Mouse (Mus musculus): ENCODE data around the gene Tmem251. TPM values are rescaled to one million over a fixed set of nuclear protein-coding genes. Genes with fewer than 3 reads are reported as not detected.

Gene Tmem251
- polyA plus RNA-seq, 1 experiment, result 1.8 TPM

- no peak for TF ChIP-seq POLR2A (IDR thresholded peaks at IDR 0.05; ENCODE audit: low read depth, low read length)
- no peak for TF ChIP-seq CTCF (IDR thresholded peaks at IDR 0.05; ENCODE audit: extremely low read depth, insufficient read depth, insufficient read length, insufficient replicate concordance)
- H3K4me3 ChIP-seq (ENCODE audit: extremely low read depth, insufficient read depth, insufficient read length), result no peak overlapping the region
- H3K36me3 ChIP-seq (ENCODE audit: control insufficient read depth, insufficient read depth, low read length), result no peaks in the 10 kb centered on the region
- WGBS, result 62% methylated on average over 16 of the region's 16 CpGs
- H3K27ac ChIP-seq (ENCODE audit: insufficient read depth, low read length), result no peak overlapping the region
- H3K4me1 ChIP-seq (ENCODE audit: control insufficient read depth, insufficient read depth, insufficient read length), result peaks cover 10% of the 10 kb centered on the region; the same call in 1 of the 2 replicates
- H3K27me3 ChIP-seq (ENCODE audit: control insufficient read depth, insufficient read depth, low read length), result no peaks in the 10 kb centered on the region
- no peak for DNase-seq (ENCODE audit: low read depth in 1 of 2, low spot score in 2 of 2)
Measured at GRCm38 (mm10) chr12:102730798-102731619, 12.6 kb upstream of the Tmem251 start.

GRCm38 (mm10) chr12:102733381-102733780 lies 10.2 kb upstream of the Tmem251 start:
- no peak overlapping the region for H3K27ac ChIP-seq (ENCODE audit: insufficient read depth, low read length)
- WGBS, result 17% methylated on average over 4 of the region's 5 CpGs
- no peak overlapping the region for H3K4me3 ChIP-seq (ENCODE audit: extremely low read depth, insufficient read depth, insufficient read length)
- no peak for TF ChIP-seq POLR2A (IDR thresholded peaks at IDR 0.05; ENCODE audit: low read depth, low read length)
- peak; percentile 76; the same call in 1 of the 2 replicates for TF ChIP-seq CTCF (IDR thresholded peaks at IDR 0.05; ENCODE audit: extremely low read depth, insufficient read depth, insufficient read length, insufficient replicate concordance)
- DNase-seq (ENCODE audit: low read depth in 1 of 2, low spot score in 2 of 2), result peak in 1 of 2 experiments; percentile 43
- H3K27me3 ChIP-seq (ENCODE audit: control insufficient read depth, insufficient read depth, low read length), result no peaks in the 10 kb centered on the region
- no peaks in the 10 kb centered on the region for H3K36me3 ChIP-seq (ENCODE audit: control insufficient read depth, insufficient read depth, low read length)
- peaks cover 10% of the 10 kb centered on the region; the same call in 1 of the 2 replicates for H3K4me1 ChIP-seq (ENCODE audit: control insufficient read depth, insufficient read depth, insufficient read length)

GRCm38 (mm10) chr12:102739096-102739495 lies 4.5 kb upstream of the Tmem251 start:
- 83% methylated on average over 5 of the region's 5 CpGs for WGBS
- H3K36me3 ChIP-seq (ENCODE audit: control insufficient read depth, insufficient read depth, low read length), result no peaks in the 10 kb centered on the region
- TF ChIP-seq CTCF (IDR thresholded peaks at IDR 0.05; ENCODE audit: extremely low read depth, insufficient read depth, insufficient read length, insufficient replicate concordance) (no peak), POLR2A (IDR thresholded peaks at IDR 0.05; ENCODE audit: low read depth, low read length) (no peak)

GRCm38 (mm10) chr12:102740285-102740684 lies 3.3 kb upstream of the Tmem251 start:
- 68% methylated on average over 3 of the region's 3 CpGs for WGBS

More at GRCm38 (mm10) chr12:102739096-102739495, 4.5 kb upstream of the Tmem251 start:
- no peak for DNase-seq (ENCODE audit: low read depth in 1 of 2, low spot score in 2 of 2)
- H3K27me3 ChIP-seq (ENCODE audit: control insufficient read depth, insufficient read depth, low read length), result no peaks in the 10 kb centered on the region
- H3K27ac ChIP-seq (ENCODE audit: insufficient read depth, low read length), result no peak overlapping the region
- H3K4me1 ChIP-seq (ENCODE audit: control insufficient read depth, insufficient read depth, insufficient read length), result peaks cover 2% of the 10 kb centered on the region; the same call in 1 of the 2 replicates
- no peak overlapping the region for H3K4me3 ChIP-seq (ENCODE audit: extremely low read depth, insufficient read depth, insufficient read length)

GRCm38 (mm10) chr12:102742056-102742455 lies 1.5 kb upstream of the Tmem251 start:
- H3K4me1 ChIP-seq (ENCODE audit: control insufficient read depth, insufficient read depth, insufficient read length), result peaks cover 2% of the 10 kb centered on the region; the same call in 1 of the 2 replicates
- WGBS, result 86% methylated on average over 7 of the region's 7 CpGs

More at GRCm38 (mm10) chr12:102740285-102740684, 3.3 kb upstream of the Tmem251 start:
- TF ChIP-seq POLR2A (IDR thresholded peaks at IDR 0.05; ENCODE audit: low read depth, low read length) (no peak), CTCF (IDR thresholded peaks at IDR 0.05; ENCODE audit: extremely low read depth, insufficient read depth, insufficient read length, insufficient replicate concordance) (no peak)
- DNase-seq (ENCODE audit: low read depth in 1 of 2, low spot score in 2 of 2), result peak; percentile 22 to 26
- Histone ChIP-seq H3K4me1 (ENCODE audit: control insufficient read depth, insufficient read depth, insufficient read length) (peaks cover 2% of the 10 kb centered on the region; the same call in 1 of the 2 replicates), H3K36me3 (ENCODE audit: control insufficient read depth, insufficient read depth, low read length) (no peaks in the 10 kb centered on the region), H3K27ac (ENCODE audit: insufficient read depth, low read length) (no peak overlapping the region), H3K4me3 (ENCODE audit: extremely low read depth, insufficient read depth, insufficient read length) (no peak overlapping the region), H3K27me3 (ENCODE audit: control insufficient read depth, insufficient read depth, low read length) (no peaks in the 10 kb centered on the region)

GRCm38 (mm10) chr12:102743036-102743588 lies 450 bp upstream of the Tmem251 start:
- TF ChIP-seq CTCF (IDR thresholded peaks at IDR 0.05; ENCODE audit: extremely low read depth, insufficient read depth, insufficient read length, insufficient replicate concordance) (no peak), POLR2A (IDR thresholded peaks at IDR 0.05; ENCODE audit: low read depth, low read length) (no peak)
- 1% methylated on average over 33 of the region's 33 CpGs for WGBS
- Histone ChIP-seq H3K27ac (ENCODE audit: insufficient read depth, low read length) (peak overlapping the region; percentile 94), H3K4me3 (ENCODE audit: extremely low read depth, insufficient read depth, insufficient read length) (peak overlapping the region; percentile 96), H3K27me3 (ENCODE audit: control insufficient read depth, insufficient read depth, low read length) (no peaks in the 10 kb centered on the region), H3K4me1 (ENCODE audit: control insufficient read depth, insufficient read depth, insufficient read length) (peaks cover 2% of the 10 kb centered on the region; the same call in 1 of the 2 replicates), H3K36me3 (ENCODE audit: control insufficient read depth, insufficient read depth, low read length) (no peaks in the 10 kb centered on the region)
- DNase-seq (ENCODE audit: low read depth in 1 of 2, low spot score in 2 of 2), result no peak

More at GRCm38 (mm10) chr12:102742056-102742455, 1.5 kb upstream of the Tmem251 start:
- Histone ChIP-seq H3K36me3 (ENCODE audit: control insufficient read depth, insufficient read depth, low read length) (no peaks in the 10 kb centered on the region), H3K27ac (ENCODE audit: insufficient read depth, low read length) (no peak overlapping the region), H3K27me3 (ENCODE audit: control insufficient read depth, insufficient read depth, low read length) (no peaks in the 10 kb centered on the region), H3K4me3 (ENCODE audit: extremely low read depth, insufficient read depth, insufficient read length) (no peak overlapping the region)
- DNase-seq (ENCODE audit: low read depth in 1 of 2, low spot score in 2 of 2), result no peak
- TF ChIP-seq CTCF (IDR thresholded peaks at IDR 0.05; ENCODE audit: extremely low read depth, insufficient read depth, insufficient read length, insufficient replicate concordance), result no peak
- TF ChIP-seq POLR2A (IDR thresholded peaks at IDR 0.05; ENCODE audit: low read depth, low read length), result no peak

All from spleen, adult 2 months (tissue).